Mouse (Mus musculus): ENCODE data around the gene Cpne4.

Gene Cpne4

DNA sequence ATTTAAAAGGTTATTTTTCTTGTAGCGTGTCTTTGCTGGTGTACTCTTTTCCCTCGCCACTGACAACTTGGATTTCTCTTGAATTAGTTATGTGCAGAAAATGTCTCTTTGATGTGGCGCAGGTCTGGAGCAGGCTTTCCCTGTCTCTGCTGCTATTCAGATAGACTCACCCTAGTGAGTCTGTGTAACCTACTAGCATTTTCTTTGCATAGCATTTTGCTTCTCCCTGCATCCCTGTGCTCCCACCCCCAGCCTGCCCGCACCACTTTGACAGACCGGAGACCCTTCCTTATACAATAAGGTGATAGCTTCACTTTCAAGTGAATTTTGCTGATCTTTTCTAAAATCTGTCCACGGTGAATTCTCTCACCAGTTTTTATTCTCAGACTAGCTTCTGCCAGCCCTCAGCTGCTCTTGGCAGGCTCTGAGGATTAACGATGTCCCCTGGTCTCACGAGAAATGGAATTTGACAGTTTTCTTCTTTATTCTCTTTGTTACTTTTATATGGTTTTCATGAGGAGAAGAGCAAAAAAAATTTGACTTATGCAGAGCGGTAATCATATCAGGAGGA, 105.7 kb downstream of the Cpne4 start:
- in situ Hi-C loops (cut with MboI; ENCODE audit: low pct_unique_long_range_greater_than_20kb in 1 of 2, low sequenced_read_pairs in 2 of 2, unreplicated experiment in 1 of 2), result no loop called here

DNA sequence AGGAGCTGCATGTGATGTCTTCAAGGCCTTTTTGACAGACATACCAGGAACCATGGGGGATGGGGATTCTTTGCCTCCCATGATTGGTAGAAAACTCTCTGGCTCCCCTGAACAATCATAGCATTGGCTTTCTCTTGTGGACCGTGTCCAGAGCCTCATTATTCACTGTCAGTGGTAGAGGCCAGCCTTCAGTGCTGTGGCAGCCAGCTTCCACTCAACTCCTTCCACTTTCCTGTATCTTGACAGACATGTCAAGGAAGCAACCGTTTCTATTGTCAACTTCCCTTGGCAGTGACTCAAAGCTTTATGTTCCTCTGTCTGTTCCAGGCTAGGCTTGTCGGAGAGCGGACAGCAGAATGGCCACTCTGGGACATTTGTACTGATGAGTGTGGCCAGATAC, 112.7 kb downstream of the Cpne4 start:
- in situ Hi-C loops (cut with MboI; ENCODE audit: low pct_unique_long_range_greater_than_20kb in 1 of 2, low sequenced_read_pairs in 2 of 2, unreplicated experiment in 1 of 2), result no loop called here

DNA sequence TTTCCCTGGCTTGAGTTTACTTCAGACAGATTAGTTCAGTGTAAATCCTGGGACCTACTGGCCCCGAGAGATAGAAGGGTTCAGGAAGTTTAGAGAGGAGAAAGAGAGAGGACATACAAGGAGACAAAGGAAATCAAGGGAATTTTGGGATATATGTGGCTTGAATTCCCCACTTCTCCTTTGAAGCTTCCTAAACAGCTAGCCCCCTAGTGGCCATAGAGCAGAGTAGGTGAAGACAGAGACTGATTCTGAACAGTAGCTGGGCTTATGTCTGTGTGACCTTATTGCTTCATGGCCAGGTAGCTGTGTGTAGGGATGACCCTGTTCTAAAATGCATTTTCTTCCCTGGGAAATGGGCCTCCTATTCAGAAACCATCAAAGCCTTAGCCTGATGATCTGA, 129.6 kb downstream of the Cpne4 start:
- in situ Hi-C loops (cut with MboI; ENCODE audit: low pct_unique_long_range_greater_than_20kb in 1 of 2, low sequenced_read_pairs in 2 of 2, unreplicated experiment in 1 of 2), result no loop called here

DNA sequence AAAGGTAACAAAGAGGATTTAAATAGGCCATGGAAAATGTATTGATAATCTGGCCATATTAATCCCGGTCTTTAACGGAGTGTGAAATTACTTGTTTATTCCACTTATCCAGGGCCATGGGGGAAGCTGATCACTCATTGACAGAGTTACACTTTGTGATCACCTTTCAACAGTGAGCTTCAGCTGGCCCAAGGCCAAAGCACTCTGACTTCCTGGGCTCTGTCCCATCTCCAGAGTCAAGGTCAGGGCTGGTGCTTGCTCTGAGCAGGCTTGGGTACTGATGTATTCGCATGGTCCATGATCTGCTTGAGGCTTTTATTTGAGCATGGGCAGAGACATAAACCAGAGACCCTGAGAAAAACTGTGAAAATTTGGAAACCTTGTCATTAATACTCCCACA, 131.5 kb downstream of the Cpne4 start:
- in situ Hi-C loops (cut with MboI; ENCODE audit: low pct_unique_long_range_greater_than_20kb in 1 of 2, low sequenced_read_pairs in 2 of 2, unreplicated experiment in 1 of 2), result no loop called here

DNA sequence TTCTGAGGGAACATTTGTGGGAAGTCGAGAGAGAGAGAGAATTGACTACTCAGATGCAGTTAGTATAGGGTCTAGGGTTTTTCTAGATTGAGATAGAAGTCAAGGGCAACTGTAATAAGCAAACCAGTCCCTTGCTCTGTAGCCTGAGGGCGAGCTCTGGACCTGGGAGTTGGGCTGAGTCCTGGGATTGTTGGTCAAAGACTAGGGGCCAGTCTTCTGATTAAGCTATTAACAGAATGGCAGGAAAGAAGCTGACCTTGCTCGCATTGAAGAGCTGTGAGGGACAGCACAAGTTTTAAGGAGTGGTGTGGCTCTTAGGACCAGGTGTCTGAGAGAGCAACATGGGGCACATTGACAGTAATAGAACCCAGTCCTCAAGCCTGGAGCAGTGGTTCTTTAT, 140.0 kb downstream of the Cpne4 start:
- in situ Hi-C loops (cut with MboI; ENCODE audit: low pct_unique_long_range_greater_than_20kb in 1 of 2, low sequenced_read_pairs in 2 of 2, unreplicated experiment in 1 of 2), result no loop called here

DNA sequence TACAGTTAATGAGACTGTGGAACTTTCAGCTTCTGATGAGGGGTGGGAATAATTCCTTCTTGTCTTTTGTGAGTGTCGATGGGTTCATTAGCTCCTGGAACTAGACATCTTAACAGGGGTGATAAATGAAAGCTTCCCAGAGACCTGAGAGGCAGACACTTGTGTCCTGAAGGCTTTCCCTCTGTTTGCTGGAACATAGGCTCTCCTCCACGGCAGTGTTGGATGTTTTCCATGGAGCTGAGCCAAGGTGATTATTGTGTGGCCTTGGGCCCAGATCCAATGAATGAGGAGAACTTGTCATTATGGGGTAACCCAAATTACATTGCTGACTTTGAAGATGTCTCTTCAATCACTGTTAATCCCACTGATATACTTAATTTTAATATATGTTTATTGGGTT, 146.1 kb downstream of the Cpne4 start:
- in situ Hi-C loops (cut with MboI; ENCODE audit: low pct_unique_long_range_greater_than_20kb in 1 of 2, low sequenced_read_pairs in 2 of 2, unreplicated experiment in 1 of 2), result no loop called here

DNA sequence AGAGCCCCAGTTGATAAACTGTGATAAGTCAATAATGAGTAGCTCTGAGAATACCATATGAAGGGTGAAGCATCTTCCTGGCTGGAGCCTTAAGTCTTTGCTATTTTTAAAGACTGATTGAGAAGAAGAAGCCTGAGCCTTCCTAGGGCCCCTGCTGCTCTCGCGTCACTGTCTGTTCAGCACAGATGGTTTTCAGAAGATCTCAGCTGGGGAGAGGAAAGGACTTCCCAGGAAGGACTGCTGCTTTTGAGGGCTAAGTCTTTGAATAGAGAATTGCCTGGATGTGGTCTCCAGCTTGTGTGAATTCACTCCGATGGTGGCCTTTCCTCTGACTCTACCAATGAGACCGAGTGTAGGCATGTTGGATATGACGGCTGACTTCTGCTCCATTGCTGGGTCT, 163.7 kb downstream of the Cpne4 start:
- in situ Hi-C loops (cut with MboI; ENCODE audit: low pct_unique_long_range_greater_than_20kb in 1 of 2, low sequenced_read_pairs in 2 of 2, unreplicated experiment in 1 of 2), result no loop called here

DNA sequence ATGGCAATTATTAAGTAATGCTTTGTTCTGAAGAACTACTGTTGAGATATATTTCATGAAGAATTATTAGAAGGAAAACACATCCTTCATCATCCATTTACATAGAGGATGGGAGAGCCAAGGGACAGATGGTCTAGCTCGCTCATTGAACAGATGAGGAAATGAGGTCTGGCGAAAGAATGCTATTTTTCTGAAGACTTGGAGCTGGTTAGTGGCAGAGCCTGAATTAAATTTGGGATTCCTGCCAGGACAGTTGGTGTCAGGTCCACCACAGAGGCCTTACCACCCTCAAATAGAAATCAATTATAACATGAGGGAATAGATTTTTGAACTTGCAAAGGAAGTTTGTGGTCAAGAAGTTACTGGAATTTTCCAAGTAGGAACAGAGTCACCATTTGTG, 178.2 kb downstream of the Cpne4 start:
- in situ Hi-C loops (cut with MboI; ENCODE audit: low pct_unique_long_range_greater_than_20kb in 1 of 2, low sequenced_read_pairs in 2 of 2, unreplicated experiment in 1 of 2), result no loop called here

DNA sequence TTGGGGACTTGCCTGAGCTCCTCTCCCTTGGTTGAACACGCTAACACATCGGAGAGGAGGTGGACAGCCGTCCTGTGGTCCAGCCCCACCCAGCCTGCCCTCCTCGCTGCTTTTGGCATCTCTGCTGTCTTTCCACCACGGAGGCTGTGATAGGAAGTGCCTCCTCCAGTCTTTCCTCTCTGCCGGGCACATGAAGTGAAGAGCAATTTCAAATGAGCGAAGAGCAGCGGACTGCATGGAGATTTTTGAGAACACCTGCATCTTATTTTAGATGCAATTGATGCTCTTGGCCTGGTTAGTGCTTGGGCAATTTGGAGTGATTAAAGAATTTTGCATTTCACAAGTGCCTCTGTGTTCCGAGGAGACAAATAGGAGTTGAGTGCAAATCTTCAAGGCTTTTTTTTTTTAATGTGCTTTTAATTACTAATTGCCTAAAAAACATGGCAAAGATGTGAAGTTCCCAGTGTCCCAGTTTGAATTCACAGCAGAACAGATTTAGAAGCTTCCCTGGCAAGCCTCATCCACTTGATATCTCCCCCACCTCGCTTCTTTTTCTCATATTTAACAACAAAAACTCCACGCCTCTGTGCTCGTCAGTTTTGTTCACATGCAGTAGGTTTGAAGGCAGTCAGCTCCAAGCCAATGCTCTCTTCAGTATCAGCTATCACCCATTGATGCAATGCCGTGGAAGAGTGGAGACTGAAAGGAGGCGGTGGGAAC, 195.7 kb downstream of the Cpne4 start:
- in situ Hi-C loops (cut with MboI; ENCODE audit: low pct_unique_long_range_greater_than_20kb in 1 of 2, low sequenced_read_pairs in 2 of 2, unreplicated experiment in 1 of 2), result no loop called here

DNA sequence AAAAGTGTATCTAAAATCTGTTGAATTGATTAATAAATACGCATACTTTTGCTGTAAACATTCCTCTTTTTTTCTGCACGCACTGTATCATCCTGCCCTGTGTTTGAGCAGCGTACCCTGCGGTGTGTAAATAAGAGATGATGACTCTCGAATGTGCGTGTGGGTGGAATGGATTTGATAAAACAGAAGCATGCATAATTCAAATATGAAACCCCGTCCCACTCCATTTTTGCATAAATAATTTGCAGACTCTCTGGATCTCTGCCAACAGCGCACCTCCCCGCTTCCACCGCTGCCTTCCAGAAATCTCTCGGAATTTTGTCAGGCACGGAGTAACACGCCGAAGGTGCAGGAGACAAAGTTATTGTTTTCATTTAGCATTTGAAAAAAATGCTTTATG, 208.4 kb downstream of the Cpne4 start:
- in situ Hi-C loops (cut with MboI; ENCODE audit: low pct_unique_long_range_greater_than_20kb in 1 of 2, low sequenced_read_pairs in 2 of 2, unreplicated experiment in 1 of 2), result no loop called here

DNA sequence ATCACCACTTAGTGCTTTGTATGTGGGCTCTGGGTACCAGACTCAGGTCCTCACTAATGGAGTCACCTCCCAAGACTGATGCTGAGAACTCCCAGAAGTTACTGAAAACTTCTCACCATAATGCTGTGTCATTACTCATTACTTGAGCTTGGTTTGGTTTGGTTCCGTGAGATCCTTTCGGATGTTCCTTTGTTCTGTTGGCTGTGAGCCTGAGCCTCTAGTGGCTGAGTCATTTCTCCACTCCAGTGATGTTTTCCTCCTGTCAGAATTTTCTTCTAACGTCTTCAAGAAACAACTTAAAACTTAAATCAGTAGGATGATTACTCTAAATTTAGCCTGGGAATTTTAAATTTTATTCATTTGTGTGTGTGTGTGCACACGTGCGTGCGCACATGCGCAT, 212.9 kb downstream of the Cpne4 start:
- in situ Hi-C loops (cut with MboI; ENCODE audit: low pct_unique_long_range_greater_than_20kb in 1 of 2, low sequenced_read_pairs in 2 of 2, unreplicated experiment in 1 of 2), result no loop called here

DNA sequence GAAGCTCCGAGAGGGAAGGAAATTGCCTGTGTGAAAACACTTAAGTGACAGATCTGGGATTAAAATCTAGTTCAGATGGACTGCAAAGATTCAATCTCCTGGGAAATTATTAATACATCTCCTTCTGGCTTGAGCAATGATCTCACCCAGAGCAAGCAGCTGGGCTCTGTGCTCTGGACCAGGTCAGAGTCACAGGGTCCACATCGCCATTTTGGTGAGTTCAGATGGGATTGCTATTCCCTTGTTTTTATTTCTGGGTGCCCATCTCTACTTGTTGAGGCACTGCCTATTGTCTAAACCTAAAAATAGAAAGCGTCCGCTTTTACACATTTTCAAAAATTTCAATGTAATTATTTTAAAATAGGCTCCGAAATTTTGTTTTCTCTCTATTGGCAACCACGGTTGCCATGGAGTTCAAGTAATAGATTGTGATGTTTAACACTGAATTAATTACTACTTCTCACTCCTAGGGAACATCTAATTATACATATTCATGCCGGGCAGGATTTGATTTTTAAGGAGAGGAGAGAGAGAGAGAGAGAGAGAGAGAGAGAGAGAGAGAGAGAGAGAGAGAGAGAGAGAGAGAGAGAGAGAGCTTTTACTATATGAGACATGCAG, 229.2 kb downstream of the Cpne4 start:
- in situ Hi-C loops (cut with MboI; ENCODE audit: low pct_unique_long_range_greater_than_20kb in 1 of 2, low sequenced_read_pairs in 2 of 2, unreplicated experiment in 1 of 2), result no loop called here

DNA sequence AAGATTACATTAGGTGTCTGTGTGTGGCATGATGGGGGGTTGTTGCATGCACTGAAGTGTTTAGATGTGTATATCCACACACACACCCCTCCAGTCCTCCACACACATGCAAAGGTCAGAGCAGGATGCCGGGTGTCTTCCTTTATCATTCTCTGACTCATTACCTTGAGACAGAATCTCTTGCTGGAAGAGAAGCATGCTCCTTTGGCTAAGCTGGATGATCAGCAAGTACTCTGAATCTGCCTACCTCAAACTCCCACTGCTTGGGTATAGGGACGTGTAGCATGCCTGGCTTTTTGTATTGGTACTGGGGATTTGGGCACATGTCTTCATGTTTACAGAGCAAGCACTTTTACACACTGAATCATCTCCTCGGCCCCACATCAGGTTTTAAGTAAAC, 230.0 kb downstream of the Cpne4 start:
- in situ Hi-C loops (cut with MboI; ENCODE audit: low pct_unique_long_range_greater_than_20kb in 1 of 2, low sequenced_read_pairs in 2 of 2, unreplicated experiment in 1 of 2), result no loop called here

DNA sequence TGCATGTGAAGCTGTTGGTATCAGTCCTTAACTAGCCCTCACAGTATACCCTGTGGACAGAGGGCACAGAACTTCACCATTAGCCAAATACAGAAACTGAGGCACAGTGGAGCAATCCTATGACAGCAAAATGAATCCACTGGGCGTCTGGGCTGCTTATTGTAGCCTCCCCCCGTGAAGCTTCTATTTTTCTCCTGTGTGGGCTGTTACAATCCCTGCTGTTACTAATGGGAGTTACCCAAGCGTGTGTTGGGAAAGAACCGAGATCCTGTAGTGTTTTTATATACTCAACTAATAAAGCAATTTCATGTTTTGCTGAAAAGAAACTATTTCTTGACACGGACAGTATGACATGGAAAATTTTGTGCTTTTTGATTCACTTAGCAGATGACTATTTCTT, 230.7 kb downstream of the Cpne4 start:
- in situ Hi-C loops (cut with MboI; ENCODE audit: low pct_unique_long_range_greater_than_20kb in 1 of 2, low sequenced_read_pairs in 2 of 2, unreplicated experiment in 1 of 2), result no loop called here

DNA sequence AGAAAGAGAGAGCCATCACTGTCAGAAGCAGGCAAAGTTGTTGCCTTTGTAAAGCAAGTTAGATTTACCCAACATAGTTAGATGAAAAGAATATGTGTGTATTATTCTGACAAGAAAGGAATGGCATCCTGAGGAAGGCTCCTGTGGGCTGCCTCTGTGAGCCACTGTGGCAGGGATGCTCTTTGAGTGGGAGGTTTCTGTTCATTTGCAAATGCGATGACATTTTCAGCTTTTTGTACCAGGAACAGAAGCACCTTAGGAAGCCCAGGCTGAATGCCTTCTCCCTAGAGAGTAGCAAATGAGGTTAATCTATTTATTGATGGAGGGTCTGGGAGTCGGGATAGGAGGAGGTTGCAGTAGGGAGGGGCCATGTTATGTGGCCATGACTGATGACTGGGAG, 249.5 kb downstream of the Cpne4 start:
- in situ Hi-C loops (cut with MboI; ENCODE audit: low pct_unique_long_range_greater_than_20kb in 1 of 2, low sequenced_read_pairs in 2 of 2, unreplicated experiment in 1 of 2), result no loop called here

DNA sequence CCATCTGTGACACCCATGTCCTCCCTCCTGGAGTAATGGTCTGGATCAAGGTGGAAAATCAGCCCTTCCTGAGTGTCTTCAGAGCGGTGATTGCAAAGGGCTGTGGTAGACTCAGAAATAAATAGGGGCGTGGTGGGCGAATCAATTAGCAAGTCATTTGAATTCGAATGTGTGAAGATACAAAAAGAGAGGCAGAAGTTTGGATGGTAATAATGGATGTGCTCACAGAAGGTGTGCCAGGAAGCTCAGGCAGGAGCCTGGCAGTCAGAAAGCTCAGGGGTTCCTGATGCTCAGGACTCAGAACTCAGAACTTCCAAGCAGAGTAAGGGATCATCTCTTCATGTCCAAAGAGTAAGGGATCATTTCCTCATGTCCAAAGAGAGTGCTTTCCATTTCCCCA, 257.7 kb downstream of the Cpne4 start:
- in situ Hi-C loops (cut with MboI; ENCODE audit: low pct_unique_long_range_greater_than_20kb in 1 of 2, low sequenced_read_pairs in 2 of 2, unreplicated experiment in 1 of 2), result no loop called here

DNA sequence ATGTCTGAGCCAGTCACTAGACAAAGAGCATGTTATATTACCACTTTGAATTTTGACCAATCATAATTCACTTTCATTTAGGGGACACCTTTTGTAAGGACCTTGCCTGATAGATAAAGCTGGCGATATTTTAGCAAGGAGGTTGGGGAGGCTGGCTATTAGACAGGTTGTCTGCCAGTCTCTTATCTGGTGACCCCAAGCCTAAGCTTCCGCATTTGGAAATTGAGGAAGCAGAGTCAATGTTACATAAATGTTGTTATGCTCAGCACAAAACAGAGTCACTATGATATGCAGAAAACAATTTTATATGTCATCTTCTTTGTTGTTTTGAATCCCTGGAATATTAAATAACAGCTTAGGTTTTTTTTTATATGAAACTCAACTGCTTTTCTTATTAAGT, 267.6 kb downstream of the Cpne4 start:
- in situ Hi-C loops (cut with MboI; ENCODE audit: low pct_unique_long_range_greater_than_20kb in 1 of 2, low sequenced_read_pairs in 2 of 2, unreplicated experiment in 1 of 2), result no loop called here

DNA sequence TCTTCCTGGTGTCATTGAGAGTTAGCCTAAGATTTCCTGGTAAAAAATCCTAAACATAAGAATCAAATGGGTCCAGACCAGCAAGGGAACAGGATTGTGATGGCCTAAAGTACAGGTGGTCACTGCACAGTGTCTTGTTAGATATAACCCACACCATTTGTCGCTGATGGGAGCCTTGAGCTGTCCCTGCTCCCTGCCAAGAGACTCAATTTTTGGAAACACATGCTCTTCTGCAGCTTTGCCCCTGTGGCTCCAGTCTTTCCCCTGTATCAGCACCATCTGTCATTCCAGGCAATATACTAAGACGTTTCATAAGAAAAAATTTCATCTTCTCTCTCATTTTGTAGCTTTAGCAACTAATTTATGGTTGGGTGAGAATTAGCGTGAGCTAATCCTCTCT, 281.6 kb downstream of the Cpne4 start:
- in situ Hi-C loops (cut with MboI; ENCODE audit: low pct_unique_long_range_greater_than_20kb in 1 of 2, low sequenced_read_pairs in 2 of 2, unreplicated experiment in 1 of 2), result no loop called here

DNA sequence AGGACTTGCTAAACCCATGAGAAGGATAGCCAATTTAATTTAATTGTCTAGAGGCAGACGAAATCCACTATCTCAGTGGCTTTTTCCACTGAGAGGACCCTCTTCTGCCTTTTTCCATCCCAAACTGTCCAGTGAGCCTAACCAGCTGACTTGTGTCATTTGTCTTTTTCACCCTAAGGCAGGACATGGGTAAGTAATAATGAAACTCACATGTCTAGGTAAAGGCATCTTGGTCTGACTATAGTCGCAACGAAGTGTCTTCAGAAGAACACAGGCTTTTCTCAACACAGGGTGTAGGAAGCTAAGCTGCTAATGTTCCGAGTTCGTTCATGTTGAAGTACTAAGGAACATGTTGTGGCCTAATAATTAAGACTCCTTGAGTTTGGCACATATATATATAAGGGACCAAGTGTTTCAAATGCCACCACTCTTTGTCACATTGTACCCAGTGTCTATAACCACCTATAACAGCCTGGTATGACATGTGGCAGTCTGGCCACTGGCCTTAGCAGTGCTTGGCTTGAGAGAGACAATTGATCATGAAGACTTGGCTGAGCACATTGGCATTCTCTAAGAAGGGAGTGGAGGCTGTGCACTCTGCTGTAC, 286.0 kb downstream of the Cpne4 start:
- in situ Hi-C loops (cut with MboI; ENCODE audit: low pct_unique_long_range_greater_than_20kb in 1 of 2, low sequenced_read_pairs in 2 of 2, unreplicated experiment in 1 of 2), result no loop called here

DNA sequence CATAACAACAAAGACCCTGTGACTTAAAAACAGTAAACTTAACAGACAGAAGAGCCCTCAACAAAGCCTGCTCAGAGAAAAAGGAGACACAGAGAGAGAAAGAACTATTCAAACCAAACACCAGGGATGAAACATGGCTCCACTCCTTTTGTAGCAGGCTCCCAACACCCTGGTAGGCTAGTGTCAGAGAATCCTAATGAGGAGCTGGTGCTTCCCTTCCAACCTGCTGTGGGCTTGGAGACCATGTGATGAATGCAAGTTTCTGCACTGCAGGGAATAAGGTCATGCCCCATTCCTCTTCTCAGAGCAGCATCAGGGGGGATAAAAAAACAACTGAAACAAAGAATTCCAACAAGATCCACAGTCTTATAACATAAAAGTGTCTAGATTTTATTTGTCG, 290.8 kb downstream of the Cpne4 start:
- in situ Hi-C loops (cut with MboI; ENCODE audit: low pct_unique_long_range_greater_than_20kb in 1 of 2, low sequenced_read_pairs in 2 of 2, unreplicated experiment in 1 of 2), result no loop called here

All from mouse embryonic stem cell (cell line).